Mouse (Mus musculus): Measurements from ENCODE around the gene Ten1.

DNA sequence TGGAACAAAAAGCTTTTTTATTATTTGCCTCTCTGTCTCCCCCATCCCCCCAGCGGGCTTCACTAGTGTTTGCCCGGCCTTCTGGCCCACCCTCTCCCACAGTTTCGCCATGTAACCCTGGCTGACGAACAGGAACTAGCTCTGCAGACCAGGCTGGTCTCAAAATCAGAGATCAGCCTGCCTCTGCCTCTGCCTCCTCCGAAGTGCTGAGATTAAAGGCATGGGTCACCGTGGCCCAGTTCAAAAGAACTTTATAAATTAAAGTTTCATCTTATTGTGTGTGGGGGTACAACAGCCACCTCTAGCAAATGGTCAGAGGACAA, 1.1 kb upstream of the Ten1 start:
- TF ChIP-seq GATA1 (IDR thresholded peaks at IDR 0.05; ENCODE audit: borderline replicate concordance, low read length) (no peak), FLI1 (IDR thresholded peaks at IDR 0.05; ENCODE audit: low read length) (no peak)
